Mouse (Mus musculus) lung, postnatal 0 days (tissue): Measurements from ENCODE around the gene Srpr.
A peak's percentile ranks its signal among the peaks of the same experiment; 100 is the strongest.

Source experiments
- CTCF ChIP-seq: IDR thresholded peaks from 2 replicates; pipeline ENCODE4 v1.5.1; 2016; ENCODE audit warnings: antibody characterized with exemption, mild to moderate bottlenecking
- EP300 ChIP-seq: IDR thresholded peaks from 2 replicates; pipeline ENCODE4 v1.6.1; 2016; ENCODE audit warnings: antibody characterized with exemption, mild to moderate bottlenecking, control low read depth

- TF ChIP-seq CTCF: peak; percentile 92
- no peak for TF ChIP-seq EP300
Measured at GRCm38 (mm10) chr9:35199772-35200471, at the start of gene Srpr, which contains the start of gene Tirap.
